23 mouse cellular contexts compared by ENCODE assay signal in the genomic region with DNA sequence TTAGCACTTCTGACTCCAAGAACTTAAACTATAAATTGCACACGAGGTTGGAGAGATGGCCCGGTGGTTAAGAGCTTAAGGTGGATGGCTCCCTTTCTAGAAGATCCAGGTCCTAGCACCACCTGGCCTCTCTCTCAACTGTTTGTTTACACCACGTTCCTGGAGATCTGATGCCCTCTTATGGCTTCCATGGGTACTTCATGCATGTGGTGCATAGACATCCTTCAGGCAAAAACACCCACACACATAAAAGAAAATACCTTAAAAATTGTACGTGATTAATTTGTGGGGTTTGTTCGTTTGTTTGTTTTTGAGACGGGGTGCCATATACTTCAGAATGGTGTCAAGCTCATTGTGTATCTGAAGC. TPM values are rescaled to one million over a fixed set of nuclear protein-coding genes. Genes with fewer than 3 reads are reported as not detected.
DNase-seq lines count a peak whose midpoint lies in the region; ATAC-seq and TF ChIP-seq lines count a peak whose summit lies in the region.
"Had no signal": no experiment of that assay in that cellular context is flagged by ENCODE, and none has a peak within 500 bp of the region (broad histone marks: within the 10 kb centered on the region; RNA-seq: fewer than 3 reads in every experiment).

No protein-coding gene starts in this region.

- H3K27me3 ChIP-seq in heart, postnatal 0 days (ENCODE audit: control insufficient read depth, insufficient read depth, low read length): no peaks in the 10 kb centered on the region
- no peaks in the 10 kb centered on the region for H3K27me3 ChIP-seq in heart, embryonic 10.5 days (ENCODE audit: insufficient read depth, poor library complexity, severe bottlenecking)
- H3K27me3 ChIP-seq in lung, postnatal 0 days (replicated peaks; ENCODE audit: insufficient read depth, low read length): no peaks in the 10 kb centered on the region

- TF ChIP-seq CTCF in heart, postnatal 0 days (IDR thresholded peaks at IDR 0.05; ENCODE audit: low read depth): peak; percentile 16; the same call in 1 of the 2 replicates
- peak; percentile 55 for TF ChIP-seq CTCF in lung, postnatal 0 days (IDR thresholded peaks at IDR 0.05)

- no peak for DNase-seq in heart, postnatal 0 days (ENCODE audit: low spot score)
- no peak for DNase-seq in heart, embryonic 10.5 days (ENCODE audit: low spot score)
- DNase-seq in lung, postnatal 0 days (ENCODE audit: low spot score): no peak
- DNase-seq in lung, postnatal 36 days: no peak
- DNase-seq in R1 (ENCODE audit: low read depth, low spot score): peak; percentile 57
- no peak for DNase-seq in embryo, embryonic 9.5 days (ENCODE audit: extremely low spot score)
- DNase-seq in gastrocnemius, adult 18-20 months (ENCODE audit: low spot score): no peak
- DNase-seq: cerebellum, adult 18-20 months; embryo, embryonic 11 days; heart, postnatal 14 days; retina, postnatal 1 day; spleen, adult 18-20 months; thymus, postnatal 4 days had no signal

- no peaks in the 10 kb centered on the region for H3K4me1 ChIP-seq in heart, postnatal 0 days (ENCODE audit: control insufficient read depth, insufficient read depth)
- H3K4me1 ChIP-seq in heart, embryonic 10.5 days: no peaks in the 10 kb centered on the region
- no peaks in the 10 kb centered on the region for H3K4me1 ChIP-seq in lung, postnatal 0 days (ENCODE audit: insufficient read depth, low read depth, low read length)
- H3K4me1 ChIP-seq: limb, embryonic 10.5 days had no signal

- no peaks in the 10 kb centered on the region for H3K36me3 ChIP-seq in heart, postnatal 0 days (replicated peaks; ENCODE audit: control insufficient read depth, insufficient read depth, low read length)
- no peaks in the 10 kb centered on the region for H3K36me3 ChIP-seq in heart, embryonic 10.5 days
- no peaks in the 10 kb centered on the region for H3K36me3 ChIP-seq in lung, postnatal 0 days (ENCODE audit: insufficient read depth, low read length)
- H3K36me3 ChIP-seq: limb, embryonic 10.5 days had no signal

- no peak for ATAC-seq in heart, postnatal 0 days (ENCODE audit: insufficient read depth, low read depth)
- ATAC-seq in lung, postnatal 0 days: no peak
- ATAC-seq: hindbrain, embryonic 16.5 days had no signal

- H3K4me2 ChIP-seq in heart, postnatal 0 days (ENCODE audit: low read depth, low read length): no peak overlapping the region
- no peak overlapping the region for H3K4me2 ChIP-seq in lung, postnatal 0 days (replicated peaks; ENCODE audit: low read depth, low read length)

- H3K9me3 ChIP-seq in heart, postnatal 0 days (replicated peaks; ENCODE audit: control insufficient read depth, low read length): no peaks in the 10 kb centered on the region
- no peaks in the 10 kb centered on the region for H3K9me3 ChIP-seq in heart, embryonic 10.5 days
- H3K9me3 ChIP-seq in lung, postnatal 0 days (ENCODE audit: low read length): no peaks in the 10 kb centered on the region
- H3K9me3 ChIP-seq: limb, embryonic 10.5 days had no signal

- no peak overlapping the region for H3K4me3 ChIP-seq in heart, postnatal 0 days (ENCODE audit: low read depth, low read length)
- H3K4me3 ChIP-seq in heart, embryonic 10.5 days: no peak overlapping the region
- no peak overlapping the region for H3K4me3 ChIP-seq in lung, postnatal 0 days (ENCODE audit: low read depth, low read length)
- H3K4me3 ChIP-seq: erythroblast, embryonic 14.5 days; limb, embryonic 10.5 days had no signal

- WGBS in heart, postnatal 0 days: 76% methylated on average over 6 of the region's 6 CpGs
- WGBS in heart, embryonic 10.5 days: 76% methylated on average over 6 of the region's 6 CpGs
- 77% methylated on average over 6 of the region's 6 CpGs for WGBS in lung, postnatal 0 days

- no peak overlapping the region for H3K27ac ChIP-seq in heart, postnatal 0 days (ENCODE audit: low read depth)
- no peak overlapping the region for H3K27ac ChIP-seq in heart, embryonic 10.5 days
- no peak overlapping the region for H3K27ac ChIP-seq in lung, postnatal 0 days (ENCODE audit: low read length)
- H3K27ac ChIP-seq: limb, embryonic 10.5 days had no signal

- TF ChIP-seq EP300 in heart, postnatal 0 days (IDR thresholded peaks at IDR 0.05; ENCODE audit: low read depth): no peak
- no peak for TF ChIP-seq EP300 in lung, postnatal 0 days (IDR thresholded peaks at IDR 0.05)

- no peak overlapping the region for H3K9ac ChIP-seq in heart, postnatal 0 days (replicated peaks; ENCODE audit: low read depth, low read length)
- no peak overlapping the region for H3K9ac ChIP-seq in lung, postnatal 0 days (replicated peaks; ENCODE audit: low read depth)

RNA-seq across cellular contexts. Expression of a gene that starts 10.6 kb away (rescaled TPM):
- total RNA-seq in heart, postnatal 0 days (2014; rRNA removed; ENCODE audit: low replicate concordance): not detected in 2 replicates
- not detected in 2 replicates for polyA plus RNA-seq in heart, postnatal 0 days (2015; fragmentation: Nextera tagmentation; extraction: Ambion mirVana)
- polyA plus RNA-seq in heart, embryonic 10.5 days (2016; fragmentation: Nextera tagmentation; extraction: Ambion mirVana): not detected in 2 replicates
- polyA plus RNA-seq in lung, postnatal 0 days (2015; fragmentation: Nextera tagmentation; extraction: Ambion mirVana): not detected in 2 replicates
- not detected for total RNA-seq in gastrocnemius, adult 18-20 months (2021)
- total RNA-seq: heart, postnatal 14 days; layer of hippocampus, postnatal 10 days; megakaryocyte, adult 5-6 weeks; monocyte, adult 5-6 weeks had no signal
- polyA plus RNA-seq: erythroblast, embryonic 14.5 days; hindbrain, embryonic 16.5 days; kidney, embryonic 16.5 days; limb, embryonic 10.5 days; liver, embryonic 16.5 days; neural tube, embryonic 14.5 days; stomach, embryonic 16.5 days had no signal

RNA-seq across cellular contexts. Expression of a gene that starts 10.9 kb away (rescaled TPM):
- total RNA-seq in heart, postnatal 0 days (2014; rRNA removed; ENCODE audit: low replicate concordance): not detected in 2 replicates
- not detected in 2 replicates for polyA plus RNA-seq in heart, postnatal 0 days (2015; fragmentation: Nextera tagmentation; extraction: Ambion mirVana)
- polyA plus RNA-seq in heart, embryonic 10.5 days (2016; fragmentation: Nextera tagmentation; extraction: Ambion mirVana): not detected in 2 replicates
- not detected in 2 replicates for polyA plus RNA-seq in lung, postnatal 0 days (2015; fragmentation: Nextera tagmentation; extraction: Ambion mirVana)
- not detected for total RNA-seq in gastrocnemius, adult 18-20 months (2021)
- total RNA-seq: heart, postnatal 14 days; layer of hippocampus, postnatal 10 days; megakaryocyte, adult 5-6 weeks; monocyte, adult 5-6 weeks had no signal
- polyA plus RNA-seq: erythroblast, embryonic 14.5 days; hindbrain, embryonic 16.5 days; kidney, embryonic 16.5 days; limb, embryonic 10.5 days; liver, embryonic 16.5 days; neural tube, embryonic 14.5 days; stomach, embryonic 16.5 days had no signal

RNA-seq across cellular contexts. Expression of a gene that starts 17.2 kb away (rescaled TPM):
- total RNA-seq in heart, postnatal 0 days (2014; rRNA removed; ENCODE audit: low replicate concordance): not detected in 2 replicates
- not detected in 2 replicates for polyA plus RNA-seq in heart, postnatal 0 days (2015; fragmentation: Nextera tagmentation; extraction: Ambion mirVana)
- polyA plus RNA-seq in heart, embryonic 10.5 days (2016; fragmentation: Nextera tagmentation; extraction: Ambion mirVana): not detected in 2 replicates
- polyA plus RNA-seq in lung, postnatal 0 days (2015; fragmentation: Nextera tagmentation; extraction: Ambion mirVana): not detected in 2 replicates
- total RNA-seq in gastrocnemius, adult 18-20 months (2021): not detected
- total RNA-seq: heart, postnatal 14 days; layer of hippocampus, postnatal 10 days; megakaryocyte, adult 5-6 weeks; monocyte, adult 5-6 weeks had no signal
- polyA plus RNA-seq: erythroblast, embryonic 14.5 days; hindbrain, embryonic 16.5 days; kidney, embryonic 16.5 days; limb, embryonic 10.5 days; liver, embryonic 16.5 days; neural tube, embryonic 14.5 days; stomach, embryonic 16.5 days had no signal

RNA-seq across cellular contexts. Expression of a gene that starts 24.0 kb away (rescaled TPM):
- total RNA-seq in heart, postnatal 0 days (2014; rRNA removed; ENCODE audit: low replicate concordance): not detected in 2 replicates
- polyA plus RNA-seq in heart, postnatal 0 days (2015; fragmentation: Nextera tagmentation; extraction: Ambion mirVana): not detected in 2 replicates
- polyA plus RNA-seq in heart, embryonic 10.5 days (2016; fragmentation: Nextera tagmentation; extraction: Ambion mirVana): not detected in 2 replicates
- polyA plus RNA-seq in lung, postnatal 0 days (2015; fragmentation: Nextera tagmentation; extraction: Ambion mirVana): not detected in 2 replicates
- not detected for total RNA-seq in gastrocnemius, adult 18-20 months (2021)
- total RNA-seq: heart, postnatal 14 days; layer of hippocampus, postnatal 10 days; megakaryocyte, adult 5-6 weeks; monocyte, adult 5-6 weeks had no signal
- polyA plus RNA-seq: erythroblast, embryonic 14.5 days; hindbrain, embryonic 16.5 days; kidney, embryonic 16.5 days; limb, embryonic 10.5 days; liver, embryonic 16.5 days; neural tube, embryonic 14.5 days; stomach, embryonic 16.5 days had no signal

RNA-seq across cellular contexts. Expression of a gene that starts 36.4 kb away (rescaled TPM):
- not detected in 2 replicates for total RNA-seq in heart, postnatal 0 days (2014; rRNA removed; ENCODE audit: low replicate concordance)
- polyA plus RNA-seq in heart, postnatal 0 days (2015; fragmentation: Nextera tagmentation; extraction: Ambion mirVana): not detected in 2 replicates
- not detected in 2 replicates for polyA plus RNA-seq in heart, embryonic 10.5 days (2016; fragmentation: Nextera tagmentation; extraction: Ambion mirVana)
- polyA plus RNA-seq in lung, postnatal 0 days (2015; fragmentation: Nextera tagmentation; extraction: Ambion mirVana): not detected in 2 replicates
- not detected for total RNA-seq in gastrocnemius, adult 18-20 months (2021)
- total RNA-seq: heart, postnatal 14 days; layer of hippocampus, postnatal 10 days; megakaryocyte, adult 5-6 weeks; monocyte, adult 5-6 weeks had no signal
- polyA plus RNA-seq: erythroblast, embryonic 14.5 days; hindbrain, embryonic 16.5 days; kidney, embryonic 16.5 days; limb, embryonic 10.5 days; liver, embryonic 16.5 days; neural tube, embryonic 14.5 days; stomach, embryonic 16.5 days had no signal
